Mouse (Mus musculus) spleen, adult 2 months (tissue): Measurements from ENCODE around the gene Zyx.

ENCODE experiments used
- CTCF ChIP-seq: fragments of 200-500 bp; IDR thresholded peaks from 2 replicates; pipeline ENCODE4 v1.5.1; 2011; ENCODE audit warnings: mild to moderate bottlenecking, inconsistent platforms; ENCODE audit not compliant: insufficient read depth, insufficient read length, insufficient replicate concordance; ENCODE audit errors: extremely low read depth
- POLR2A ChIP-seq: fragments of 200-500 bp; IDR thresholded peaks from 2 replicates; pipeline ENCODE4 v1.6.1; 2011; ENCODE audit warnings: low read depth, low read length, inconsistent platforms

GRCm38 (mm10) chr6:42360231-42360840 lies 10.9 kb downstream of the Zyx start:
- TF ChIP-seq POLR2A, result no peak
- TF ChIP-seq CTCF, result no peak
